Mouse (Mus musculus) megakaryocyte-erythroid progenitor cell, adult 5 weeks (primary cell): Measurements from ENCODE around the gene Bcap31. TPM values are rescaled to one million over a fixed set of nuclear protein-coding genes. Genes with fewer than 3 reads are reported as not detected.

Experiments used
- polyA plus RNA-seq: library from polyadenylated mRNA; stranded (reverse); fragments of >175 nt; gene quantifications from 2 replicates; pipeline ENCODE4 v1.2.3, GENCODE M21; 2012

The Bcap31 gene
- 24.4 and 24.8 TPM in 2 replicates for polyA plus RNA-seq

GRCm38 (mm10) chrX:73716109-73716661, at the start of gene Bcap31, which contains the start of gene Abcd1:
TSS of gene Bcap31 (minus strand) at chrX:73716175.
TSS of gene Abcd1 (plus strand) at chrX:73716597.

GRCm38 (mm10) chrX:73756334-73757140, 40.6 kb upstream of the Bcap31 start, which contains the start of gene Plxnb3:
TSS of gene Plxnb3 (plus strand) at chrX:73757090.

DNA sequence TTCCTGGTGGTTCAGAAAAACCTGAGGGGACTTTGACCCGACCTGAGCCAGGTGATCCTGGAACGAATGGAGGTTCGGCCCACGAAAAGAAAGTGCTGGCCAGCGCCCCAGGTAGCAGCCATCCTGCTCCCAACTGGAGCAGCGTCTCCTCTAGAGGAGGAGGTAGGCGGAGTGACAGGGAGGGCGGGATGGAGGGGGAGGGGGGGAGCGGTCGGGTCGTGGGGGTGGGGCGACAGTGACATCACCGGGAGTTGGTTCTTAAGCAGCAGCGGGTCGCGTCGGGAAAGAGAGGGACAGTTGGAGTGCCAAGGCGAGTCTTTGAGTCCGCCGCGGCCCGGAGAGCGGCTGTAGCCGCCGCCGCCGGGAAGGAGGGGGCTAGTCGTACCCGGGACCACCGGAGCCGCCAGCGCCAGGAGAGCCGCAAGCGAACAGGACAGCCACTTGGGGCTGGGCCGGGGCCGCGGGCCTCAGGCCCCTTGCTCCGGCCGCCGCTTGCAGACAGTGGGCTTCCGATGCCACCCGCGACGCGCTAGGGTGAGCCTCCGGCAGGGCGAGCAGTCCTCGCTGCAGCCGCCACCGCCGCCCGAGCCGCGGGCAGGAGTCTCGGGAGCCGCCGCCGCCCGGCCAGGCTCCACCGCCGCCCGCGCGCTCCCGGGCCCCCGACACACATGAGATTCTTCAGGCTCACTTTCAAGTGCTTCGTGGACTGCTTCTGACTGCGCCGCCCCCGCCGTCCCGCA, 42.9 kb downstream of the Bcap31 start, which contains the start of gene Slc6a8:
Gene Slc6a8, plus strand, starts transcription at position 272 of the 740 bp plus-strand sequence.

GRCm38 (mm10) chrX:73659575-73660283, 56.2 kb downstream of the Bcap31 start, which contains the start of gene Pnck:
TSS of gene Pnck (minus strand) at chrX:73660117.

DNA sequence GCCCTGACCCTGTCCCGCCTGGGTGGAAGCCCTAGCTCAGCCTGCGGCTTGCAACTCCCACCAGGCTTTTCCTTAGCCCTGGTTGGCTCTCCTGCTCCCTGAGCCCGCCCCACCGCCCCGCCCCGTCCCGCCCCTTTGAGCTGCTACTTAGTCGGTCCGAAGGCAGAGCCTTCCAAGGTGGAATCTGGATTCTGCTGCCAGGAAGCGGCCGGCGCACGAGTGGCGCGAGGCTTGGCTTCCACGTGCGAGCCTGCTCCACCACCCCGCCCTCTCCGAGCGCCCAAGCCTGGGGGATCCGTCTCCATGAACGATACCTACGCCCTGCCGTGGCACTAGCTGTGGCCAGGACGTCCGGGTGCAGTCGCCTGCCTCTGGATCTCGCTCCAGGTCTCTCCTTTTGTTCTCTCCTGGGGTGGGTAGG, 76.7 kb downstream of the Bcap31 start, which contains the start of gene Dusp9:
Gene Dusp9, plus strand, starts transcription at position 165 of the 421 bp plus-strand sequence.

Other genes with a start within 250 kb of the Bcap31 start
- 0.44 and 0.81 TPM in 2 replicates for gene Bgn, start 232.6 kb downstream of the Bcap31 start, polyA plus RNA-seq
- gene Atp2b3, start 213.1 kb downstream of the Bcap31 start, polyA plus RNA-seq = not detected in 2 replicates
- gene Dusp9, start 76.8 kb downstream of the Bcap31 start, polyA plus RNA-seq = 0.94 and 1.2 TPM in 2 replicates
- gene Pnck, start 56.1 kb downstream of the Bcap31 start, polyA plus RNA-seq = 1.8 and 2.5 TPM in 2 replicates
- gene Slc6a8, start 43.0 kb downstream of the Bcap31 start, polyA plus RNA-seq = 1.2 and 1.5 TPM in 2 replicates
- 52.2 and 64.9 TPM in 2 replicates for gene Abcd1, start 422 bp upstream of the Bcap31 start, polyA plus RNA-seq
- gene Plxnb3, start 40.9 kb upstream of the Bcap31 start, polyA plus RNA-seq = 0.05 and 0.28 TPM in 2 replicates
- 0.09 and 0.21 TPM in 2 replicates for gene Srpk3, start 58.2 kb upstream of the Bcap31 start, polyA plus RNA-seq
- gene Idh3g, start 70.7 kb upstream of the Bcap31 start, polyA plus RNA-seq = 32.7 and 38.6 TPM in 2 replicates
- gene Ssr4, start 70.9 kb upstream of the Bcap31 start, polyA plus RNA-seq = 25.8 and 39.7 TPM in 2 replicates
- 0.97 and 1.5 TPM in 2 replicates for gene Pdzd4, start 108.8 kb upstream of the Bcap31 start, polyA plus RNA-seq
- gene Avpr2, start 175.9 kb upstream of the Bcap31 start, polyA plus RNA-seq = not detected in 2 replicates
- gene L1cam, start 179.9 kb upstream of the Bcap31 start, polyA plus RNA-seq = 1.2 and 1.6 TPM in 2 replicates
- gene Arhgap4, start 205.7 kb upstream of the Bcap31 start, polyA plus RNA-seq = 31.8 and 39.8 TPM in 2 replicates
- 178 and 186 TPM in 2 replicates for gene Naa10, start 205.8 kb upstream of the Bcap31 start, polyA plus RNA-seq
- 44.9 and 57.0 TPM in 2 replicates for gene Renbp, start 214.7 kb upstream of the Bcap31 start, polyA plus RNA-seq